Mouse (Mus musculus): ENCODE measurements around the gene Zfp869.

Zfp869 gene

GRCm38 (mm10) chr8:69710624-69711023 is at the start of gene Zfp869:
Zfp869 (minus strand) TSS chr8:69710724.
- in situ Hi-C loops (cut with MboI, MseI) = loop anchor here (5.0 to 10.0 kb wide), 3 partner anchors 86 to 1456 kb away; partner anchors contain the start of gene Zfp868 (in 1 of the 2)

- in situ Hi-C loops (cut with MboI, MseI) = no loop called here
Observed at GRCm38 (mm10) chr8:69758316-69758715, 47.8 kb upstream of the Zfp869 start.

GRCm38 (mm10) chr8:69752437-69752836 is 41.9 kb upstream of the Zfp869 start:
- in situ Hi-C loops (cut with MboI, MseI) = no loop called here

- in situ Hi-C loops (cut with MboI, MseI) = no loop called here
Observed at GRCm38 (mm10) chr8:69749544-69750454, 39.3 kb upstream of the Zfp869 start, which contains the start of gene Zfp963. Zfp963 (minus strand) TSS chr8:69749970.

GRCm38 (mm10) chr8:69741231-69741630 is 30.7 kb upstream of the Zfp869 start:
- in situ Hi-C loops (cut with MboI, MseI) = no loop called here

GRCm38 (mm10) chr8:69740763-69741162 is 30.2 kb upstream of the Zfp869 start:
- in situ Hi-C loops (cut with MboI, MseI) = no loop called here

GRCm38 (mm10) chr8:69735495-69735894 is 25.0 kb upstream of the Zfp869 start:
- in situ Hi-C loops (cut with MboI, MseI) = no loop called here

- in situ Hi-C loops (cut with MboI, MseI) = loop anchor here (10.0 kb wide), 2 partner anchors 92 to 1462 kb away; partner anchors contain the start of gene Zfp868 (in 1 of the 2)
Observed at GRCm38 (mm10) chr8:69717232-69717580, 6.7 kb upstream of the Zfp869 start.

- in situ Hi-C loops (cut with MboI, MseI) = loop anchor here (10.0 kb wide), 2 partner anchors 92 to 1462 kb away; partner anchors contain the start of gene Zfp868 (in 1 of the 2)
Observed at GRCm38 (mm10) chr8:69716403-69717231, 6.1 kb upstream of the Zfp869 start.

- in situ Hi-C loops (cut with MboI, MseI) = loop anchor here (10.0 kb wide), 2 partner anchors 91 to 1461 kb away; partner anchors contain the start of gene Zfp868 (in 1 of the 2)
Observed at GRCm38 (mm10) chr8:69715366-69715765, 4.8 kb upstream of the Zfp869 start.

GRCm38 (mm10) chr8:69713516-69713915 is 3.0 kb upstream of the Zfp869 start:
- in situ Hi-C loops (cut with MboI, MseI) = loop anchor here (5.0 to 10.0 kb wide), 3 partner anchors 89 to 1459 kb away; partner anchors contain the start of gene Zfp868 (in 1 of the 2)

GRCm38 (mm10) chr8:69701810-69702209 is 8.7 kb downstream of the Zfp869 start:
- in situ Hi-C loops (cut with MboI, MseI) = no loop called here

- in situ Hi-C loops (cut with MboI, MseI) = loop anchor here in 1 of 2 experiments (5.0 kb wide), 1 partner anchor 42 kb away; no protein-coding TSS in a partner anchor
Observed at GRCm38 (mm10) chr8:69665051-69665450, 45.5 kb downstream of the Zfp869 start.

GRCm38 (mm10) chr8:69661294-69661693 is 49.2 kb downstream of the Zfp869 start:
- in situ Hi-C loops (cut with MboI, MseI) = no loop called here
